Mouse (Mus musculus) neural tube, embryonic 12.5 days (tissue): ENCODE results near the gene C1galt1. TPM values are rescaled to one million over a fixed set of nuclear protein-coding genes. Genes with fewer than 3 reads are reported as not detected.

Source experiments
- ATAC-seq: fragments of 200-750 bp; cut with Nextera tagmentation; 2 replicates; pipeline ENCODE4 v1.8.0; 2017; ENCODE audit warnings: low read depth, mild to moderate bottlenecking, moderate TSS enrichment, moderate library complexity; ENCODE audit not compliant: low FRiP score
- H3K27ac ChIP-seq: fragments of 300-500 bp; sonication (generic); 2 replicates; pipeline ENCODE4 v1.5.1; 2016
- H3K27me3 ChIP-seq: fragments of 300-500 bp; sonication (generic); replicated peaks from 2 replicates; pipeline ENCODE4 v1.6.1; 2016; ENCODE audit warnings: mild to moderate bottlenecking
- H3K36me3 ChIP-seq: fragments of 300-500 bp; sonication (generic); 2 replicates; pipeline ENCODE4 v1.6.1; 2016; ENCODE audit warnings: mild to moderate bottlenecking
- H3K4me1 ChIP-seq: fragments of 300-500 bp; sonication (generic); 2 replicates; pipeline ENCODE4 v1.6.1; 2016
- H3K4me2 ChIP-seq: fragments of 300-500 bp; sonication (generic); replicated peaks from 2 replicates; pipeline ENCODE4 v1.6.1; 2016; ENCODE audit warnings: mild to moderate bottlenecking
- H3K4me3 ChIP-seq: fragments of 300-500 bp; sonication (generic); 2 replicates; pipeline ENCODE4 v1.5.1; 2016
- H3K9ac ChIP-seq: fragments of 300-500 bp; sonication (generic); 2 replicates; pipeline ENCODE4 v1.6.1; 2016; ENCODE audit warnings: mild to moderate bottlenecking
- H3K9me3 ChIP-seq: fragments of 300-500 bp; sonication (generic); 2 replicates; pipeline ENCODE4 v1.6.1; 2016; ENCODE audit warnings: mild to moderate bottlenecking
- WGBS: fragments of 180-500 bp; shearing (Covaris S2); methylation state at CpG from one replicate; pipeline ENCODE4 v1.1.7; 2016; 5-methylcytosine and 5-hydroxymethylcytosine counted together
- polyA plus RNA-seq: library from polyadenylated mRNA; unstranded; fragments of >200 nt; fragmentation: Nextera tagmentation; extraction: Ambion mirVana; gene quantifications from 2 replicates; pipeline ENCODE4 v1.2.1, GENCODE M21; 2016

C1galt1 gene
- polyA plus RNA-seq, 1 experiment from 2014 or later = 2.8 TPM

- Histone ChIP-seq H3K9ac (no peak overlapping the region), H3K9me3 (no peaks in the 10 kb centered on the region), H3K4me1 (no peaks in the 10 kb centered on the region; the same call in 1 of the 2 replicates), H3K36me3 (no peaks in the 10 kb centered on the region), H3K27me3 (no peaks in the 10 kb centered on the region), H3K4me3 (no peak overlapping the region), H3K4me2 (peak overlapping the region; percentile 5; the same call in 1 of the 2 replicates), H3K27ac (no peak overlapping the region)
- WGBS = 80% methylated on average over 8 of the region's 8 CpGs
- ATAC-seq = no peak
Measured at GRCm38 (mm10) chr6:7846726-7847439, 2.2 kb downstream of the C1galt1 start.

GRCm38 (mm10) chr6:7847890-7848508, 3.4 kb downstream of the C1galt1 start:
- no peak for ATAC-seq
- Histone ChIP-seq H3K27me3 (no peaks in the 10 kb centered on the region), H3K27ac (no peak overlapping the region), H3K36me3 (no peaks in the 10 kb centered on the region), H3K4me2 (0 out of 2 replicates have a peak overlapping the region, but pooled peaks have one; percentile 3), H3K9ac (no peak overlapping the region), H3K4me1 (no peaks in the 10 kb centered on the region; the same call in 1 of the 2 replicates), H3K9me3 (no peaks in the 10 kb centered on the region), H3K4me3 (no peak overlapping the region)
- WGBS = 71% methylated on average over 6 of the region's 6 CpGs

- Histone ChIP-seq H3K27ac (no peak overlapping the region), H3K4me1 (no peaks in the 10 kb centered on the region; the same call in 1 of the 2 replicates), H3K9ac (no peak overlapping the region), H3K4me3 (no peak overlapping the region), H3K27me3 (no peaks in the 10 kb centered on the region), H3K4me2 (no peak overlapping the region), H3K36me3 (no peaks in the 10 kb centered on the region), H3K9me3 (no peaks in the 10 kb centered on the region)
- no peak for ATAC-seq
- 88% methylated on average over 9 of the region's 9 CpGs for WGBS
Measured at GRCm38 (mm10) chr6:7848714-7849113, 4.1 kb downstream of the C1galt1 start.

GRCm38 (mm10) chr6:7851036-7851435, 6.4 kb downstream of the C1galt1 start:
- WGBS = 89% methylated on average over 2 of the region's 2 CpGs

GRCm38 (mm10) chr6:7852919-7853318, 8.3 kb downstream of the C1galt1 start:
- WGBS = 76% methylated on average over 1 of the region's 1 CpGs
- Histone ChIP-seq H3K4me1 (no peaks in the 10 kb centered on the region), H3K27me3 (no peaks in the 10 kb centered on the region), H3K9ac (no peak overlapping the region), H3K9me3 (no peaks in the 10 kb centered on the region), H3K27ac (no peak overlapping the region), H3K4me3 (no peak overlapping the region), H3K36me3 (no peaks in the 10 kb centered on the region), H3K4me2 (no peak overlapping the region)
- no peak for ATAC-seq

More at GRCm38 (mm10) chr6:7851036-7851435, 6.4 kb downstream of the C1galt1 start:
- no peak overlapping the region for H3K4me3 ChIP-seq
- no peak overlapping the region for H3K9ac ChIP-seq
- H3K4me1 ChIP-seq = no peaks in the 10 kb centered on the region; the same call in 1 of the 2 replicates
- ATAC-seq = no peak
- no peak overlapping the region for H3K27ac ChIP-seq
- no peaks in the 10 kb centered on the region for H3K27me3 ChIP-seq
- no peaks in the 10 kb centered on the region for H3K9me3 ChIP-seq
- H3K4me2 ChIP-seq = no peak overlapping the region
- H3K36me3 ChIP-seq = no peaks in the 10 kb centered on the region

- H3K36me3 ChIP-seq = no peaks in the 10 kb centered on the region
- H3K27me3 ChIP-seq = no peaks in the 10 kb centered on the region
- H3K4me2 ChIP-seq = no peak overlapping the region
- no peaks in the 10 kb centered on the region for H3K9me3 ChIP-seq
- ATAC-seq = no peak
- H3K27ac ChIP-seq = no peak overlapping the region
- WGBS = 83% methylated on average over 3 of the region's 3 CpGs
- H3K4me1 ChIP-seq = no peaks in the 10 kb centered on the region
- no peak overlapping the region for H3K4me3 ChIP-seq
- H3K9ac ChIP-seq = no peak overlapping the region
Measured at GRCm38 (mm10) chr6:7853461-7853860, 8.8 kb downstream of the C1galt1 start.

- H3K4me2 ChIP-seq = no peak overlapping the region
- no peaks in the 10 kb centered on the region for H3K4me1 ChIP-seq
- H3K27me3 ChIP-seq = no peaks in the 10 kb centered on the region
- 81% methylated on average over 5 of the region's 5 CpGs for WGBS
- no peak overlapping the region for H3K9ac ChIP-seq
- H3K9me3 ChIP-seq = no peaks in the 10 kb centered on the region
- H3K27ac ChIP-seq = no peak overlapping the region
- no peaks in the 10 kb centered on the region for H3K36me3 ChIP-seq
- ATAC-seq = no peak
- H3K4me3 ChIP-seq = no peak overlapping the region
Measured at GRCm38 (mm10) chr6:7856682-7857290, 12.1 kb downstream of the C1galt1 start.

- no peak overlapping the region for H3K9ac ChIP-seq
- 91% methylated on average over 8 of the region's 8 CpGs for WGBS
- no peak overlapping the region for H3K27ac ChIP-seq
Measured at GRCm38 (mm10) chr6:7857356-7858247, 13.0 kb downstream of the C1galt1 start.

GRCm38 (mm10) chr6:7858586-7858985, 13.9 kb downstream of the C1galt1 start:
- Histone ChIP-seq H3K36me3 (no peaks in the 10 kb centered on the region), H3K4me2 (no peak overlapping the region), H3K27ac (no peak overlapping the region), H3K9me3 (no peaks in the 10 kb centered on the region), H3K4me3 (no peak overlapping the region), H3K4me1 (no peaks in the 10 kb centered on the region), H3K9ac (no peak overlapping the region), H3K27me3 (no peaks in the 10 kb centered on the region)
- WGBS = 84% methylated on average over 5 of the region's 5 CpGs
- ATAC-seq = no peak; the same call in 1 of the 2 replicates

More at GRCm38 (mm10) chr6:7857356-7858247, 13.0 kb downstream of the C1galt1 start:
- H3K4me1 ChIP-seq = no peaks in the 10 kb centered on the region
- no peak overlapping the region for H3K4me2 ChIP-seq
- ATAC-seq = no peak
- no peak overlapping the region for H3K4me3 ChIP-seq
- no peaks in the 10 kb centered on the region for H3K27me3 ChIP-seq
- H3K9me3 ChIP-seq = no peaks in the 10 kb centered on the region
- no peaks in the 10 kb centered on the region for H3K36me3 ChIP-seq

- Histone ChIP-seq H3K27ac (no peak overlapping the region), H3K9ac (no peak overlapping the region), H3K4me3 (no peak overlapping the region), H3K4me1 (no peaks in the 10 kb centered on the region), H3K36me3 (no peaks in the 10 kb centered on the region), H3K27me3 (no peaks in the 10 kb centered on the region), H3K4me2 (no peak overlapping the region), H3K9me3 (no peaks in the 10 kb centered on the region)
- WGBS = 93% methylated on average over 3 of the region's 3 CpGs
- no peak for ATAC-seq
Measured at GRCm38 (mm10) chr6:7859161-7859560, 14.5 kb downstream of the C1galt1 start.

- Histone ChIP-seq H3K36me3 (no peaks in the 10 kb centered on the region), H3K9ac (no peak overlapping the region), H3K27me3 (no peaks in the 10 kb centered on the region), H3K4me1 (no peaks in the 10 kb centered on the region), H3K9me3 (no peaks in the 10 kb centered on the region), H3K4me2 (no peak overlapping the region), H3K27ac (no peak overlapping the region), H3K4me3 (no peak overlapping the region)
- WGBS = 81% methylated on average over 3 of the region's 3 CpGs
- ATAC-seq = no peak
Measured at GRCm38 (mm10) chr6:7861033-7861432, 16.4 kb downstream of the C1galt1 start.

GRCm38 (mm10) chr6:7863354-7863753, 18.7 kb downstream of the C1galt1 start:
- H3K27me3 ChIP-seq = no peaks in the 10 kb centered on the region
- WGBS = 93% methylated on average over 4 of the region's 4 CpGs
- no peak for ATAC-seq

More at GRCm38 (mm10) chr6:7863354-7863753, 18.7 kb downstream of the C1galt1 start:
- Histone ChIP-seq H3K4me3 (no peak overlapping the region), H3K9ac (no peak overlapping the region), H3K36me3 (no peaks in the 10 kb centered on the region), H3K9me3 (no peaks in the 10 kb centered on the region), H3K4me1 (no peaks in the 10 kb centered on the region), H3K27ac (no peak overlapping the region), H3K4me2 (no peak overlapping the region)
